Mouse (Mus musculus) myocyte (in vitro differentiated cells): ENCODE results near the gene Gm17349.

ENCODE experiments used
- E2F4 ChIP-seq: IDR thresholded peaks from one replicate; pipeline ENCODE4 v1.6.1; 2011; ENCODE audit warnings: mild to moderate bottlenecking, control low read depth, moderate library complexity; ENCODE audit not compliant: insufficient read depth
- TCF12 ChIP-seq: IDR thresholded peaks from one replicate; pipeline ENCODE4 v1.6.1; 2011; ENCODE audit warnings: mild to moderate bottlenecking, control low read depth; ENCODE audit not compliant: poor library complexity, insufficient read depth, severe bottlenecking

GRCm38 (mm10) chr15:99716814-99717213 lies 11.5 kb upstream of the Gm17349 start:
- no peak for TF ChIP-seq E2F4
- TF ChIP-seq TCF12, result no peak
